Mouse (Mus musculus) cerebellum, postnatal 25 days (tissue): ENCODE data around the gene Ces4a.
"Not testable (repeated sequence)": the region's sequence is repeated elsewhere in the genome, so short reads cannot be mapped to it uniquely, and the experiment has no call there.

Experiments
- DNase-seq, 2 experiments: peaks; one replicate each; pipeline ENCODE4 v3.0.0; 2021; ENCODE audit warnings: mixed read lengths in 2 of 2

Ces4a gene

DNA sequence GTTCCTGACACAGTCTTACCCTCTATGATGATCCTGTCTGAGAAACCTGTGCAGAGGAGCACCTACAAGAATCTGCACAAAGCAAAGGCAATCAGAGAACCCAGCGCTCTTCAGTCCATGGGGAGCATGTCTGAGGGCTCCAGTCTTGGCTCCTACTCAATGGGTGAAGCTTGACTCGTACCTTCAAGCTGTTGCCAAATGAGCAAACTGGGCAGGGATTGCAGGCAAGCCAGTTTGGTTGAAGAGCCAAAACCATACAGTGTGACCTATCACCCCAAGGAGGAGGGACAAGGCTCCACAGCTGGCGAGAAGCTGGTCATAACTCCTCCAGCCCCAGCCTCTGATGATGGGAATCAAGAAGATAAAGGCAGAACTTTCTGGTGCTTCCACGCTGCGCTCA, at the start of gene Ces4a:
TSS of gene Ces4a (plus strand) at position 292 of the 400 bp plus-strand sequence.
- no peak for DNase-seq

DNA sequence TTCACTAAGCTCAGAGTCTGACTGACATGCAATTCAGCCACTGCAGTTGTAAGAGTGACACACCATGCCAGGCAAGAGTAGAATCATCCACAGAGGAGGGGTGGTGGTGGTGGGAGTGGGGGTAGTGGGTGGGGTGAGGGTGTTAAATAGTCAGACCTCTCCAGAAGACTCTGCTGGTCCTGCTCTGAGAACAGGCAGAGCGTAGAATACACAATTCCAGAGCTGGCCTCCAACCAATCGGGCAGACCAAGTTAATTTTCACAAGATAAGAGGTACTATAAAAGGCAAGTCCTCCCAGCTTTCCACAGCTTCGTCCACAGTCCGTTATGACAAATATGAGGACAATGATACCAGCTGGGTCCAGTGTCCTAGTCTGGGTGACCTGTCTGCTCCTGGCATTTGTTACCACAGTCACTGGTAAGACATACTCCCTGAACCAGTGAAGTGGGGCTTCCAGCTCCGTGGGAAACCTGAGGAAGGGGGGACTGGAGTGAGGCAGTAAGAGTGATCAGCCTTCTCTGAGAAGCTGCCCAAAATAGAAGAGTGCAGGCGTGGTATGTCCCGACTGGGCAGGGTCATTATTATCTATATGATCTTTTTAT, 48.0 kb upstream of the Ces4a start, which contains the start of gene Ces3b:
TSS of gene Ces3b (plus strand) at position 305 of the 602 bp plus-strand sequence.
- no peak for DNase-seq

DNA sequence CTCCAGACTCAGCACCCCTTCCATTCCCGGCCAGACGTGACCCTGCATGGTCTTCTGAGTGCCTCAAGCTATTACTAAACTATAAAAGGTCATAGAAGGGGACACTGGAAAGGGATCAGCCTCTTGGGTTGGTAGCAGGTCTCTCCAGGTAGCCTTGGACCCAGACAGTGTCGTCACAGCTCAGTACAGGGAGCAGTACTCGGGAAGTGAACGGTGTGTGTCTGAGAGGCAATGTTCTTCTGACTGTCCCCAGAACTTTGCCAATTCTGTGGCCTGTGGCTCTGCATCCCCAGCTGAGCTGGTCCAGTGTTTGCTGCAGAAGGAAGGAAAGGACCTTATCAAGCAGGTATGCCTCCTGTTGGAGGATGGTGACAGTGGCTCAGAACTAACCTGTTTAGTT, 43.4 kb upstream of the Ces4a start:
- not testable (repeated sequence) for DNase-seq

DNA sequence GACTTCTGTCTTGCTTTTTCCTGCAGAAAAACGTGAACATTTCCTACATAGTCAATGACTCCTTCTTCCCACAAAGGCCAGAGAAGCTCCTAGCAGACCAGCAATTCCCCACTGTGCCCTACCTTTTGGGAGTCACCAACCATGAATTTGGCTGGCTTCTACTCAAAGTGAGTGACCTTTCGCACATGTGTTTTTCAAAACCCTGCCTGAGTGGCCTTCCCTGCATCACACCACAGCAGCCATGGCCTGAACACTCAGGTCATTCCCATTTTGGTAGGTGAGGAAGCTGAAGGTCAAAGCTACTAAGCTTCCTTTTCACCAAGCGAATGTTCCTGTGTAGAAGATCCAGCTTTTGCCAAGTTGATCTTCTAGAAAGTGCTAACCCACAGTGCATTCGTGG, 43.0 kb upstream of the Ces4a start:
- no peak for DNase-seq

DNA sequence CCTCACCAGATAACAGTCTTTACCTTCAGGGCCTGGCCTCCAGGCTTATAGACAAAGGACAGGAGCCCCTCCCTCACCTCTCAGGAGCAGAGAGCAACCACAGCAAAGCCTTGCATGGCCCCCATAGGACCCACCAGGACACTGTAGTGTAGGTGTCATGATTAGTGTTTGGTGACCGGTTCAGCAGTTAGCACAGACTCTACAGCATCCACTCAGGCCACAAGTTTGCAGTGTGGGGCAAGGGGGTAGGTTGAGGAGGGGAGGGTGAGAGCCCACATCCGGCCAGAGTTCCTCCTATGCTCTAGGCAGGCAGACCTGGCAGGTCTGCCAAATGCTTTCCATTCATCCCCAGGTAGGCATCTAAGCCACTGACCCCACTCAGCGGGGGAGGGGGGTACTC, 37.6 kb upstream of the Ces4a start:
- no peak for DNase-seq

DNA sequence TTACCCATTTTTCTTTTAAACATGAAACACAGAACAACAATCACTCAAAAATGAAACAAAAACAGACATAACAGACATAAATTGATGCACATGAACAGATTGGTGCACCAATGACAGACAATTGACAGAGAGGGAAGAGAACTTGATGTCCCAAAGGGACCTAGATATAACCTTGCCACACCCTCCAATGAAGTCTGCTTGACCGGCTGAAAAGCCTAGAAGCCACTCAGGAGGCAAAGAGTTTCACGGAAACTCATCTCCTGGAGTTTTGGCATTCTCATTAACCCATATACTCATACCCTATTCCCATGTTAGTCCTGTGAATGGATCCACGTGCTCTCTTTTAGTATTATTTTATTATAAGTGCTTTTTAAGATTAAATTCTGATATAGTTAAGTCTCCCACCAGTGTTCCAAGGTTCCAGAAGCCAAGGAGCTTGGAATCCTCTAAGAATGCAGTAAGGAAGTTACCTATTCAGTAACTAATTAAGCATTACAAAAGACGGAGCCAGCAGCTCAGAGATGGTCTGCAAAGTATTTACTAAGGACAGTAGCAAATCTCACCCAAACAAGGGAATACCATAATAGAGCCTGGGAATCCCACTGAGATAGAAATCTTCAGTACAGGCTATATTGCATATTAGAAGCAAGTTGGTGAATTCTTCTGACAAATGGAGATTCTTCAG, 29.4 kb upstream of the Ces4a start:
- not testable (repeated sequence) for DNase-seq

DNA sequence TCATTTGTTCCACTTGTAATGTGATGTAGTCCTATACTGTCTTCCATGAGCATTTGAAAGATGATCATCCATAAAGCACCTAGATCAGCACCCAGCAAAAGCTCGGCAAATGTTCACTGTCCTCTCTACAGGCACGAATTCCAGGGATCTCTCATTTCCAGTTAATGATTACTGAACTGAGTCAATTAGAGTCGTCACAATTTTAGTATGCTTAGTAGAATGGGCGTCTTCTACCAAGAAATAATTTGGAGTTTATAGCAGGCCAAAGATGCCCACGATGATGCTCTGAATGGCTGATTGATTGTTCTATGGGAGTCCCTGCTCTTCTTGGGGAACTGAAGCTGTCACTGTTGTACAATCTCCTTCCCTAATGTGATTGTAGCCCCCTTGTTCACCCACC, 27.9 kb upstream of the Ces4a start:
- DNase-seq: not testable (repeated sequence)

DNA sequence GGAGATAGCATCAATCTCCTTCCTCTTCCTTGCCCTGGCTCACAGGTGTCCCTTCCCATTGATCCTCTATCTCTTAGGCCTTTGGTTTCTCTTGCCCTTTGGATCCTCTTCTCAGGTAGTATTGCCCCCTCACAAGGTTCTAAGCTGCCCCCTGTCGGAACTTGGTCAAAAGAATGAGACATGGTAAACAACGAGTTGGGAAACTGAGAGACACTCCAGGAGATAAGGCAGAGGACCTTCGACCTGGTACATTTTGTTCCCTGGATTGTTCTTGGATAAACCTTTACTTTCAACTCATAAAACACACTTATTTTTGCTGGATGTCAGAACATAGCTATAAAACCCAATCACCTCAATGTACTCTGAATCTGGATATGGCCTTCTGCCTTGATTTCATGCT, 27.4 kb upstream of the Ces4a start:
- no peak for DNase-seq

DNA sequence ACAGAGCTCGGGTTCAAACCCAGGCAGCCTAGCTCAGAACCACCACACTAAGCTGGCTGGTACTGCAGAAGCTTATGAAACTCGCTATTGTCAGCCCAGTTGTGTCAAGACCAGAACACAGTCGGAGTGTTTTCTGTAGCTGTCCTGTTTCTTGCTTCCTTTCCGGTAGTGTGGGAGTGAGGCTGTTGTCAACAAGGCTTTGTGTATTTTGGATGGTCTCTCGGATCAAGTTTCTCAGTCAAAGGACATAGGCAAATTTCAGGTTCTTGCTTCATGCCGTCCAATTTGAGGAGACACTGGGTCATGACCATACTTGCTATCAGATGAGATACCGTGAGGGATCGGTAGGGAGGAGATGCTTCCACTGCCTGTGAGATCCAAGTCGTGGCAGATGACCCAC, 1.7 kb upstream of the Ces4a start:
- no peak for DNase-seq

DNA sequence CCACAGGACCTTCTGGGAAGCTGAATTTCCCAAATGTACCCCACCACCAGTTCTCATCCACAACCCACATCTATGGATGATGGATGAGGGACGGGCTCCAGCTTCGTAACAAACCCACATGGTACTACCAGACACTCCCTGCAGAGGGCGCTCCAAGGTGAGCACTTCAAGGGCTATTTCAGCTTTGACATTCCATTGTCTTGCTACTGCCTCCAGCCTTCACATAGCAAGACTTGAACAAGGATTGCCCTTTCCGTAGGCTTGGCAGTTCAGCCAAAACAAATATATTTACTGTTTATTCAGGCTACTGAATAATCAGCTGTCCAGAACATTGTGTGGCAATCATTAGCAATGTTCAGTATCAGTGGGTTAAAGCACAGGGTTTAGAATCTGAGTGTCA, 6.8 kb downstream of the Ces4a start:
- peak; percentile 58 to 75 for DNase-seq

DNA sequence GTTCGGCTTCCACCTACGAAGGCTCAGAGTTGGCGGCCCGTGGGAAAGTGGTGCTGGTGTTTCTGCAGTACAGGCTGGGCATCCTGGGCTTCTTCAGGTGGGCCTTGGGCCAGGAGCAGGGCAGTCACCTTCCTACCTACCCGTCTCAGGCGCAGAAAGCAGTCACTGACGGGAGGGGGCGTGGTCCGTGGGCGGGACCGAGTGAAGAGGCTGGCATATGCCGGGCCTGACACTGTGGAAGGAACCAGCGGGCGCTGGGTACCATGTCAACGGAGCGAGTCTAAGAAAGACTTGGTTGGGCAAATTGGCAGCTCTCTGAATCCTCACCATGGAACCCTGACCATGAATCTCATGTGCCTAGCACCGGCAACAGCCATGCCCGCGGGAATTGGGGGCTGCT, 10.8 kb downstream of the Ces4a start:
- no peak for DNase-seq

DNA sequence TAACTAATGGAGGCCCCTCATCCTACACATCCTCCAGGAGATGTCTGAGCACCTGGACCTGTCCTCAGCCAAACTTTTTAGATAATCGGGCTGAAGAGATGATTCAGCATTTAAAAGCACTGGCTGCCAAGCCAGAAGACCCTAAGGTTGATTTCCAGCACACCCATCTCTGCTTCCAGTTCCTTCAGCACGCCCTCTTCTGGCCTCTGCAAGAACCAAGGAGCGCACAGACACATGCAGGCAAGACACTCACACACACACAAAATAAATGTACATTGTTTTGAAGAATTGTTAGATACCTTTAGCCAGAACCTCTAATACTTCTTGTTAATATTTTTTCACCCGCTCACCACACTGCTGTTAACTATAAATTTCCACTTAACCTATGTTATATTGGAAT, 20.1 kb downstream of the Ces4a start:
- no peak for DNase-seq

DNA sequence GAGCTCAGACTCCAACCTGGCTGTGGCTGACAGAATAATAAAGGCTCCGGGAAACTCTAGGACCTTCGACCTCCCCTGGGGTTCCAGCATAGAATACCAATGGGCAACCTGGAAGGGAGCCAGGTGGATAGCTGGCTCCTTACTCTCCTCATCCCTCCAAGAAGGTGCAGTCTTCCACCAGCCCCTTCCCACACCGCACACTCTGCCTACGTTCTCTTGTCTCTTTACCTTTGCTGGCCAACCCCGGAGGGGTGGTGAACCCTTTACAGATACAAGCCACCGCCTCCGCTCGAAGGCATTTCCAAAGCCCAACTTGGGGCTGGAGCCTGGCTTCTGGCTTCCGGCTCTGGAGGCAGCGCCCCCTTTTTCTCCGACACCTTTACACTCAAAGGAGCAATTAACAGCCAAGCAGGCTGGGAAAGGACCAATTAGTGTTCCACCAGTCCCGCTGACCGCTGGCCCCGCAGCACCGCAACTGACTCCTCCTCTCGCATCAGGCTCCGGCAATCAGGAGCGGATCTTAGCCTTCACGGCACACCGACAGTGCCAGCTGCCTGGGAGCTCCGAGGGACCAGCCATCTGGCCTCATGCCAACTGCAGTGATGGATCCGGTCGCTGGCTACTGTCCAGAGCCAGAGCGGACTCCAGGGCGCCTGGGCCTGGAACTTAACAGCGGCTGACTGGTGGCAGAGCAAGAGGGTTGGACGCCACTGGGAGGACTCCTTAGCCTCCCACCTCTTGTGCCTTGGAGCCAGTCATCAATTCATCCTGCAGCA, 21.2 kb downstream of the Ces4a start:
- peak; percentile 69 to 84 for DNase-seq

DNA sequence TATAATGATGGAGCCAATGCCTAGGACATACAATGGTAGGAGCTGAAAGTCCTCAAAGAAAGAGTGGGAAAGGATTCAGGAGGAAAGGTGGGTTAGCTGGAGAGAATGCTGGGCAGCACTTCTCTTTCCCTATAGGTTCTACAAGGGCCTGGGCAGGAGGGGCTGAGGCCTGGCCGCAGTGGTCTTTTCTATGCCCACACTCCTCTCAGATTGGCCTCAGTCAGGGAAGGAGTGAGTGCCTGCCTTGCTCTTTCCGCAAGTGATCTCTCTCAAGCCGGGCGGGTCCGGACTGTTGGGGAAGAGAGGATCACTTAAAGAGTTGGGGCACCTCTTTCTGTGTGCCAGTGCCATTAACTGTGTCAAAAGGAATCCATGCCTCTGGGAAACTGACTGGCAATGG, 22.7 kb downstream of the Ces4a start:
- DNase-seq: no peak

DNA sequence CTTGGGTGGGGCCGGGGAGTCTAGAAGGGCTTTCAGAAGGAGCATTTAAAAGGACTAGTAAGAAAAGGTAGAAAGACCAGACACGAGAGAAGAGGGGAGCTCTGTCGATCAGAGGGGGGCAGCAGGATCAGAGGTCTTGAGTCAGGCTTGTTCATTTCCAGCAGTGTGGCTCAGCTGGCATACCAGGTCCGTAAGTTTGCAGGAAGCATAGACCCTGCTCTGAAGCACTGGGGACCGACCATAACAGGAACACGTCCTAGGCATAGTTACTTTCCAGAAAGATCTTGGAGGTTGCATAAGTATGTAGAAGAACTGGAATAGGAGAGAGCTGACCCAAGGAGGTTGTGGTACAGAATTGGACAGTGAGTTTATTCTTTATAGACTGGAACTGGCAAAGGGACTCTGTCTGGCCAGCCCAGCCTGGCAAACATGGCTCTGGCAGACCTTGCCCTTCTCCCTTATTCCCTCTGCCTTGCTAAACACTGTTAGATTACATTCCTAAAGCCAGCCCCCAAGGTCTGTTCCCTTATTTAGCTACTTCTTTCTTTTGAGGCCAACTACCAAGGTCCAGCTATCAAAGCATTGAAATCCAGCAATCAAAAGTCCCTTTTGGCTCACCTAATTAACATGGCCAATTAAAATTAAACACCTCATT, 23.6 kb downstream of the Ces4a start:
- DNase-seq: no peak

DNA sequence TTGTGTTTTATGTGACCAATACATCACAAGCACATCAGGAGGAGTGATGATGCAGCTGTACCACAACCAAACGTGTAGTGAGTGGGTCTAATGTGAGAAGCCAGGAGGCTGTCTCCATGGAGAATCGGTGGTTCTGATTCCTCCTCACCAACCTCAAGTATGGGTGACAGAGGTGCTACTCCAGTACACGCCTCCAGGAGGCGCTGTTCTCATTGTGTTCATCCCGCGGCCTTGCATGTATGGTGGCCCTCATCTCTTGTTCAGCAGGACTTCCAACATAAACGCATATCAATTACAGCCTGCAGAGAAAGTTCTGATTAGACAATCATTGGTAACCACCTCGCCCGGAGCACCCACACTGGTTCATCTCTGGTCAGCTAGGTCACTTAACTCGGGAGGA, 26.0 kb downstream of the Ces4a start:
- DNase-seq: peak in 1 of 2 experiments; percentile 34

DNA sequence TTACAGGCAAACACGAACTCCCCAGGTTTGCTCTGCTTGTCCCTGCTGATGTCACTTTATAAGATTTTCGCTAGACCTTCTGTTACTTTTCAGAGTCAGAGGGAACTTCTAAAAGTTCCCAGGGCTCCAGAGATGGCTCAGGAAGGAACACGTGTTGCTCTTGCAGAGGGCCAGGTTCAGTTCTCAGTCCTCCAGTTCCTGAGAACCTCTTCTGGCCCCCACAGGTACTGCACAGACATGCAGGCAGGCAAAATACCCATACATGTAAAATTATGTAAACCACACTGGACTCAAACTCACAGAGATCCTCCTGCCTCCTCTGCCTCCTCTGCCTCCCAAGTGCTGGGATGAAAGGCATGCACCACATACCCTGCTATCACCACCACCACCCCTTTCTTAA, 26.5 kb downstream of the Ces4a start:
- no peak for DNase-seq

DNA sequence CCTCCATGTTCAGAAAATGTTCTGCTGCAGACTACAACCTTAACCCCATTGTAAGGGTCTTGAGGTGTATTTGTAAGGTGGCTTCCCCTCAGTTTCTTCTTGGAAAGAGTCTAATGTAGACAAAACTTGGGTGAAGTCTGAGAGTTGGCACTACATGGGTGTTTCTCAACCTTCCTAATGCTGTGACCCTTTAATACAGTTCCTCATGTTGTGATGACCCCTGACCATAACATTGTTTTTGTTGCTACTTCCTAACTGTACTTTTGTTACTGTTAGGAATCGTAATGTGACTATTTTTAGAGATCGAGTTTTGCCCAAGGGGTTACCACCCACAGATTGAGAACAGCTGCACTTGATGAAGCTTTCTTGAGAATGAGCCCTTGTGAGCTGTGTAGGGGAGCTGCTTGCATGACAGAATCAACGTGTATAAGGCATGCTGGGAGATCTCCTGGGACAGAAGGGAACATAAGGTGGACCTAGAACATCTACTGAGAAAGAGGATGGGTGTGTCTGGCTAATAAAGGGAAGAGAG, 29.6 kb downstream of the Ces4a start:
- no peak for DNase-seq

DNA sequence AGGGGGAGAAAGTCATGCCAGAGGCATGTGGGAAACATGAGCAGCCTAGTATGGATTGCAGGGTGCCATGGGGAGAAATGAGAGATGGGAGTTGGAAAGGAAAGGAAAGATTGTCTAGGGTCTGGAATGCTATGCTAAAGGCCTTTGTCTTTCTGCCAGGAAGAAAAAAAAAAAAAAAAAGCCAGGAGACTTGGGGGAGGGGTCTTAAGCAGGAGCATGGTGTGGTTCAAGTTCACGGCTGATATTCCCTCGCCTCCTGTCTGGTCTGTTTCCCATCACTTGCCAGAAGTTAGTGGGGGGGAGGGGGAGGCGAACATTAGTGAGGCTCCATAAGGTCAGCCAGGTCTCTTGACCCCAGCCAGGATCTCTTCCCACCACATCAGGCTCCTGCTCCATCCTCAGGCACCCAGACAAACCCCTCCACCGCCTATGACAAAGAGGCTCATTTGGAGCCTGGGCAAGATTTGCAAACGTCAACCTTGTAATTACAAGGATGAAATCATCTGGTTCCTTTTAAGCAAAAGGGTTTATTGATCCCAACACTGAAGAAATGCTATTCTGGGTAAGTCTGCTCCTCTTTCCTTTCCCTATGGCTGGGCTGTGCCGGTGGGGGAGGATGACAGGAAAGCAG, 32.8 kb downstream of the Ces4a start:
- DNase-seq: no peak

DNA sequence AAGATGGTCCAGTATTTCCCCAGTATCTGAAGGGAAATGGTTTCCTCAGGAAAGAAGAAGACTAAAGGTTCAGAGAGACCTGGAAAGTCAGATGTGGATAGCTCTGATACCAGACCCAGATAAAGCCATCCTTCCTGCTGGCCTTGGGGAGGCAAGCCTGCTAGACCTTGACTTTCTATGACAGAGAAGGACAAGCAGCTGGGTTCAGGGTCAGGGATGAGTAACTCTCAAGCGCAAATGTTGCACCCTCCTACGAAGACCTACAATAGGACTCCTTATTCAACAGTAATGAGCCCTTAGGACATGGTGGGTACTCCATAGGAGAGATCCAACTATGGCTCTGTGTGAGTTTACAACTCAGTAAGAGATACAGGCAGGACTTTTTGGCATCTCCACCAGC, 33.6 kb downstream of the Ces4a start:
- no peak for DNase-seq

DNA sequence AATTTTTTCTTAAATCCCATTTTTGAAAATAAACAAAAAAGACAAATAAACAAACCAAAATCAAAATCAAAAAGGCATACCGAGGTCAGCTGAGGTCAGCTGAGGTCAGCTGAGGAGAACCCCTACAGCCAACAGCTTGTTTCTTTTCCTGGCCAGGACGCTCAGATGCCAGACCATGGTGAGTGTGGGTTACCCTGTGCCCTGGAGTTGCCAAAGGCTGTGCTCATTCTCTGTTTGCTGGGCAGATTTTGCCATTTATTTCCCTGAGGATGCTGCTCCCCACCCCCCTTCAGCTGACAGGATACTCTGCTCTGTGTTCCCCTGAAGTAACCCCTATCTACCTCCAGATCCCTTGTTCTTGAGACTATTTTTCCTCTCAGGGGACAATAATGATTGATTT, 35.5 kb downstream of the Ces4a start:
- no peak for DNase-seq

DNA sequence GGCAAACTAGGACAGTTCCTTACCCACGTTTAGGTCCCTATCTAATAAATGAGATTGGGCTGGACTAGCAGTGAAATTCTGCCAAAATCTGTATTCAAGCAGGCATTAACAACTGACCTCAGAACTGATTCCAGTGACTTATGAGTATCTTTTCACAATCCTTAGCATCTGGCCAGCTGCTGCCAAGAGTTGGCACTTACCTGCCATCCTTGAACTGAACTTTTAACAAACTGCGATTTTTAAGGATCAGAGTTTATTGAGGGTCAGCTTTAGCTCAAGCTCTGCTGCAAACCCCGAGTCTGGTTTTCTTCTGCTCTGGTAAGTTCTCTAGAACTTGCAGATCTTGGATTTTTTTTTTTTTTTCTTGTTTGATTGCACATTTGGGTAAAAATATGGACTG, 38.0 kb downstream of the Ces4a start:
- DNase-seq: no peak

DNA sequence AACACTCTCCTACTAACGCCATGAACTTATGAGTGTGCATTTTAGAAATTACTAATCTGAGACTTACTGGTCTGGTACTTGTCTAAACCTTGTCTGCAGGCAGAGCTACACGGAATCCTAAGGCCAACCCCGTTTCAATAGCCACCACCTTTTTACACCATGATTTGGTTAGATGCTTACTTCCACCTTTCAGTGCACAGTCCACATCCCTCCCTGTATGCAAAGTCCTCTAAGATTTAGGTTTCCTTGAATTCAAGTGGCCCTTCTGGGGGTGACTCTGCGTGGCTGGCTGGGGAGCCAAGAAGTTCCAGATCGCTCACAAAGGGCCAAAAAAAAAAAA, 38.4 kb downstream of the Ces4a start:
- no peak for DNase-seq
